Mouse (Mus musculus) heart, embryonic 13.5 days (tissue): ENCODE data around the gene Ganab. TPM values are rescaled to one million over a fixed set of nuclear protein-coding genes. Genes with fewer than 3 reads are reported as not detected.
A peak's percentile ranks its signal among the peaks of the same experiment; 100 is the strongest.

Source experiments
- ATAC-seq: fragments of 200-750 bp; cut with Nextera tagmentation; 2 replicates; pipeline ENCODE4 v1.8.0; 2017; ENCODE audit warnings: moderate TSS enrichment; ENCODE audit not compliant: insufficient number of reproducible peaks, low FRiP score, low TSS enrichment; ENCODE audit errors: extremely low read depth
- H3K27ac ChIP-seq: fragments of 300-500 bp; sonication (generic); replicated peaks from 2 replicates; pipeline ENCODE4 v1.5.1; 2015; ENCODE audit warnings: moderate library complexity, mild to moderate bottlenecking, inconsistent platforms
- H3K27me3 ChIP-seq: fragments of 300-500 bp; sonication (generic); replicated peaks from 2 replicates; pipeline ENCODE4 v1.6.1; 2015; ENCODE audit warnings: mild to moderate bottlenecking, inconsistent platforms
- H3K36me3 ChIP-seq: fragments of 300-500 bp; sonication (generic); 2 replicates; pipeline ENCODE4 v1.6.1; 2015; ENCODE audit warnings: mild to moderate bottlenecking, inconsistent platforms
- H3K4me1 ChIP-seq: fragments of 300-500 bp; sonication (generic); 2 replicates; pipeline ENCODE4 v1.6.1; 2015; ENCODE audit warnings: inconsistent platforms
- H3K4me2 ChIP-seq: fragments of 300-500 bp; sonication (generic); 2 replicates; pipeline ENCODE4 v1.6.1; 2015; ENCODE audit warnings: inconsistent platforms, mild to moderate bottlenecking, moderate library complexity
- H3K4me3 ChIP-seq: fragments of 300-500 bp; sonication (generic); 2 replicates; pipeline ENCODE4 v1.5.1; 2015; ENCODE audit warnings: moderate library complexity, mild to moderate bottlenecking, inconsistent platforms
- H3K9ac ChIP-seq: fragments of 300-500 bp; sonication (generic); 2 replicates; pipeline ENCODE4 v1.6.1; 2015; ENCODE audit warnings: inconsistent platforms, mild to moderate bottlenecking, moderate library complexity
- H3K9me3 ChIP-seq: fragments of 300-500 bp; sonication (generic); 2 replicates; pipeline ENCODE4 v1.6.1; 2016; ENCODE audit warnings: inconsistent platforms
- WGBS: fragments of 180-500 bp; shearing (Covaris S2); methylation state at CpG from one replicate; pipeline ENCODE4 v1.1.7; 2015; ENCODE audit warnings: mixed read lengths; 5-methylcytosine and 5-hydroxymethylcytosine counted together
- polyA plus RNA-seq: library from polyadenylated mRNA; unstranded; fragments of >200 nt; fragmentation: Nextera tagmentation; extraction: Ambion mirVana; gene quantifications from 2 replicates; pipeline ENCODE4 v1.2.1, GENCODE M21; 2015

The Ganab gene
- polyA plus RNA-seq, 1 experiment from 2014 or later, result 63.5 TPM

- Histone ChIP-seq H3K4me1 (peaks cover 15% of the 10 kb centered on the region), H3K36me3 (peaks cover 41% of the 10 kb centered on the region), H3K4me2 (peak overlapping the region; percentile 91), H3K9ac (peak overlapping the region; percentile 91), H3K9me3 (no peaks in the 10 kb centered on the region), H3K27ac (peak overlapping the region; percentile 89), H3K4me3 (peak overlapping the region; percentile 72), H3K27me3 (no peaks in the 10 kb centered on the region)
- 52% methylated on average over 6 of the region's 6 CpGs for WGBS
- ATAC-seq, result no peak
These were observed 21.8 kb downstream of the Ganab start for GRCm38 (mm10) chr19:8919684-8920072.

- Histone ChIP-seq H3K4me2 (peak within 1 kb of the TSS; percentile 91), H3K9me3 (no peaks in the 10 kb centered on the region), H3K9ac (peak within 1 kb of the TSS; percentile 91), H3K27me3 (no peaks in the 10 kb centered on the region), H3K27ac (peak within 1 kb of the TSS; percentile 89), H3K4me1 (peaks cover 15% of the 10 kb centered on the region), H3K4me3 (peak within 1 kb of the TSS; percentile 72), H3K36me3 (peaks cover 37% of the 10 kb centered on the region)
- WGBS, result 3% methylated on average over 43 of the region's 50 CpGs
- peak; percentile 95 for ATAC-seq
These were observed 22.3 kb downstream of the Ganab start, which contains the start of gene B3gat3 for GRCm38 (mm10) chr19:8920073-8920736. TSS of gene B3gat3 (plus strand) at chr19:8920374.

GRCm38 (mm10) chr19:8920836-8921291 is 23.0 kb downstream of the Ganab start:
- H3K4me1 ChIP-seq, result peaks cover 15% of the 10 kb centered on the region
- ATAC-seq, result 0 out of 2 replicates have a peak, but pooled peaks have one; percentile 4
- H3K36me3 ChIP-seq, result peaks cover 37% of the 10 kb centered on the region
- H3K27ac ChIP-seq, result peak overlapping the region; percentile 89
- peak overlapping the region; percentile 91 for H3K4me2 ChIP-seq
- H3K9ac ChIP-seq, result peak overlapping the region; percentile 91
- H3K9me3 ChIP-seq, result no peaks in the 10 kb centered on the region
- no peaks in the 10 kb centered on the region for H3K27me3 ChIP-seq
- WGBS, result 1% methylated on average over 6 of the region's 6 CpGs
- H3K4me3 ChIP-seq, result peak overlapping the region; percentile 72

- Histone ChIP-seq H3K36me3 (peaks cover 37% of the 10 kb centered on the region), H3K9me3 (no peaks in the 10 kb centered on the region), H3K27me3 (no peaks in the 10 kb centered on the region), H3K27ac (no peak overlapping the region), H3K4me3 (peak overlapping the region; percentile 72), H3K4me2 (peak overlapping the region; percentile 91), H3K9ac (peak overlapping the region; percentile 91), H3K4me1 (peaks cover 15% of the 10 kb centered on the region)
- ATAC-seq, result no peak
- 80% methylated on average over 9 of the region's 9 CpGs for WGBS
These were observed 23.9 kb downstream of the Ganab start for GRCm38 (mm10) chr19:8921741-8922140.

GRCm38 (mm10) chr19:8926766-8927165 is 28.9 kb downstream of the Ganab start:
- Histone ChIP-seq H3K27ac (no peak overlapping the region), H3K36me3 (peaks cover 50% of the 10 kb centered on the region), H3K9me3 (no peaks in the 10 kb centered on the region), H3K9ac (no peak overlapping the region), H3K4me1 (peaks cover 23% of the 10 kb centered on the region), H3K27me3 (no peaks in the 10 kb centered on the region), H3K4me2 (no peak overlapping the region), H3K4me3 (no peak overlapping the region)
- ATAC-seq, result no peak
- WGBS, result 87% methylated on average over 2 of the region's 2 CpGs

GRCm38 (mm10) chr19:8927891-8928525 is 30.1 kb downstream of the Ganab start:
- H3K27ac ChIP-seq, result no peak overlapping the region
- H3K36me3 ChIP-seq, result peaks cover 49% of the 10 kb centered on the region

GRCm38 (mm10) chr19:8928689-8929223 is 30.9 kb downstream of the Ganab start:
- no peak for ATAC-seq
- Histone ChIP-seq H3K4me1 (peaks cover 21% of the 10 kb centered on the region), H3K36me3 (peaks cover 50% of the 10 kb centered on the region), H3K27ac (peak overlapping the region; percentile 82), H3K9me3 (no peaks in the 10 kb centered on the region), H3K9ac (peak overlapping the region; percentile 91), H3K4me2 (peak overlapping the region; percentile 87), H3K4me3 (peak overlapping the region; percentile 89), H3K27me3 (no peaks in the 10 kb centered on the region)
- 18% methylated on average over 16 of the region's 16 CpGs for WGBS

More at GRCm38 (mm10) chr19:8927891-8928525, 30.1 kb downstream of the Ganab start:
- Histone ChIP-seq H3K27me3 (no peaks in the 10 kb centered on the region), H3K4me1 (peaks cover 21% of the 10 kb centered on the region), H3K4me2 (no peak overlapping the region), H3K9me3 (no peaks in the 10 kb centered on the region), H3K4me3 (no peak overlapping the region), H3K9ac (no peak overlapping the region)
- WGBS, result 77% methylated on average over 12 of the region's 12 CpGs
- no peak for ATAC-seq

- H3K36me3 ChIP-seq, result peaks cover 54% of the 10 kb centered on the region
- H3K9ac ChIP-seq, result peak within 1 kb of the TSS; percentile 91
- no peaks in the 10 kb centered on the region for H3K27me3 ChIP-seq
- ATAC-seq, result peak; percentile 78
- peak within 1 kb of the TSS; percentile 82 for H3K27ac ChIP-seq
- peaks cover 21% of the 10 kb centered on the region for H3K4me1 ChIP-seq
- H3K4me3 ChIP-seq, result peak within 1 kb of the TSS; percentile 89
- under 1% methylated on average over 71 of the region's 74 CpGs for WGBS
- peak within 1 kb of the TSS; percentile 87 for H3K4me2 ChIP-seq
- no peaks in the 10 kb centered on the region for H3K9me3 ChIP-seq
These were observed 31.6 kb downstream of the Ganab start, which contains the start of the genes Rom1 and Eml3 for GRCm38 (mm10) chr19:8929224-8930088. TSS of gene Rom1 (minus strand) at chr19:8929356. TSS of gene Eml3 (plus strand) at chr19:8929552.

GRCm38 (mm10) chr19:8930117-8930516 is 32.2 kb downstream of the Ganab start:
- no peak for ATAC-seq
- Histone ChIP-seq H3K4me3 (peak overlapping the region; percentile 89), H3K27me3 (no peaks in the 10 kb centered on the region), H3K36me3 (peaks cover 60% of the 10 kb centered on the region), H3K9me3 (no peaks in the 10 kb centered on the region), H3K27ac (peak overlapping the region; percentile 82), H3K4me1 (peaks cover 21% of the 10 kb centered on the region), H3K4me2 (peak overlapping the region; percentile 87), H3K9ac (peak overlapping the region; percentile 91)
- 6% methylated on average over 11 of the region's 11 CpGs for WGBS

- peak overlapping the region; percentile 89 for H3K4me3 ChIP-seq
- H3K4me2 ChIP-seq, result peak overlapping the region; percentile 87
- H3K9ac ChIP-seq, result peak overlapping the region; percentile 91
- peaks cover 21% of the 10 kb centered on the region for H3K4me1 ChIP-seq
- 74% methylated on average over 7 of the region's 7 CpGs for WGBS
- no peak for ATAC-seq
- H3K9me3 ChIP-seq, result no peaks in the 10 kb centered on the region
- H3K27me3 ChIP-seq, result no peaks in the 10 kb centered on the region
- H3K27ac ChIP-seq, result no peak overlapping the region
- H3K36me3 ChIP-seq, result peaks cover 60% of the 10 kb centered on the region
These were observed 32.9 kb downstream of the Ganab start for GRCm38 (mm10) chr19:8930771-8931170.
